Mouse (Mus musculus): ENCODE data around the gene Map3k13.
"Not testable (repeated sequence)": the region's sequence is repeated elsewhere in the genome, so short reads cannot be mapped to it uniquely, and the experiment has no call there.

Gene Map3k13

GRCm38 (mm10) chr16:21793875-21794696, at the start of gene Map3k13:
Map3k13 (plus strand) TSS chr16:21794346.
- DNase-seq: peak; percentile 96 to 97

DNA sequence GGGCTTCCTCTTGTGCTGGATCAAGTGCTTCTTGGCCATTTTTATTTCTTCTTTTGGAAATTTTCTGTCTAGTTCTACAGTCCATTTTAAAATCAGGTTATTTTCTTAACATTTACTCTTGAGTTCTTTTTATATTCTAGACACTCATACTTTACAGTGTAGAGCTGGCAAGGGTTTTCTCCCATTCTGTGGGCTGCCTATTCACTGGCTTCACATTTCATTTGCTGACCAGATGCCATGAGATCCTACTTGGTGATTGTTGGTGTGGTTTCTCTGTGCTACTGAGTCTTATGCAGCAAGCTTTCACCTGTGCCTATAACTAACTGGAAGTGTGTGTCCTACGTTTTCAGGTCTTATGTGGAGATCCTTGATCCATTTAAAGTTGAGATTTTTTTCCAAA, 35.7 kb upstream of the Map3k13 start:
- DNase-seq: no peak

DNA sequence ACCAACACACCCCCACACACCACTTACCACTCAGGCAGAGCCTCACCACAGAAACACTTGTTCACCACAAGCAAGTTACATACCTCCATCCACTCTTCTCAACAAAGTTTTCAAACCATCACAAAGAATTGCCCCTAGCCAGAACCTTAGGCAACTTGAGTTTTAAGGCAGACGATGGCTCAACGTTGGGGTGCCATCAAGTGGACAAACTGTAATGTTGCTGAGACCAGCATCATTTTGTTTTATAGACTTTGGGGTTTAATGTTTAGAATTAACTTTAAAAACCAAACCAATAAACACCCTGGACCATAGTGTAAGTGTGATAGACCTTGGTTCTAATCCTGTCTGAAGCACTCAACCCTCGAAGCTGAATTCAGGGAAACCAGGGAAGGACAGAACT, 25.9 kb upstream of the Map3k13 start:
- DNase-seq: no peak

DNA sequence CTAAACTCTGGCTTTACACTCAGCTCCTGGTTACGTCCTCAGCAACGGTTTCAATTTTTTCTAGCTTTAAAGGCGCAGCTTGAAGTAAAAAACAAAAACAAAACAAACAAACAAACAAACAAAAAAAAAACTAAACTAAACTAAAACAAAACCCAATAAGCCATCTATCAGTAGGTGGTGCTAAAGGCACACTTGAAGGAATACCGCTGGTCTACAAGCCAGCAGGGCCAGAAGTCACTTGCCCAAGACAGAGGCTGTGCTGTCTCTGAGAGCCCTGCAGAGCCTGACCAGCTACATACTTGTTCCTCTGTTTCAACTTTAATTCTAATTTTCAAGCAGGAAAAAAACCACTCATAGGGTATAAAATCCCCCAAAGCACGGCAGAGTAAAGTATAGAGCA, 24.5 kb upstream of the Map3k13 start:
- peak in 1 of 2 experiments; percentile 43 for DNase-seq

DNA sequence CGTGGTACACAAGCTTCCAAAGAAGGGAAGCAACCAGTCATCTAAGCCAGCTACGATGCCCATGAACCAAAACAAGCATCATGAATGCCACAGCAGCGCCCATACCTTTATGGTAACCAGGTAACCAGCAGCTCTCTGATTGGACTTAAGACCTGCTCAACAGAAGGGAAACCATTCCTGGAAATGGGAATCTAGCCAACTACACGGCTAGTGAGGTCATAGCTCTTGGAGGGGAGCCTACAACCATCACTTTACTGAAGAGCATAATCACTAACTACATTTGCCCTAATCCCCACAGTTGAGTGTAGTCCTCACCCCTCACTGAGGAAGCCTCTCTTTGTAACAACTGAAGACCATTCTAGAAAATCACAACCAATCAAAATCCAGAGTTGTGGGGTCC, 19.4 kb upstream of the Map3k13 start:
- DNase-seq: no peak

- DNase-seq: peak in 1 of 2 experiments; percentile 15
Measured at GRCm38 (mm10) chr16:21778293-21778866, 15.8 kb upstream of the Map3k13 start.

DNA sequence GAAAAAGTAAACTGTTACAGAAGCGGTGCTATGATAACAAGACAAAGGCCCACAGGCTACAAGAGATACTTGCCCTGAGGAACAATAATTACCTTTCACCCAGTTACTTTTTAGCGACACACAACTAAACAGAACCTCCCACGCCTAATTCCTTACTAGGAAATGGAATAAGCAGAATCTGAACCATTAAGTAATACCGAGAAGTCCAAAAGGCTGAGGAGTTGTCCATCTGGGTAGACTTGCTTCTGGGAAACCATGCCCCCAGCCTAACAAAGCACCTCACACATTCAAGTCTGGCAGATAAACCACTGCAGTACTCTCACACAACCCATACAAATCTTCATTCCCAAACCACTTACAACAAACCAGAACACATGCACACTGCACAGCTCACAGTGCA, 15.0 kb upstream of the Map3k13 start:
- no peak for DNase-seq

DNA sequence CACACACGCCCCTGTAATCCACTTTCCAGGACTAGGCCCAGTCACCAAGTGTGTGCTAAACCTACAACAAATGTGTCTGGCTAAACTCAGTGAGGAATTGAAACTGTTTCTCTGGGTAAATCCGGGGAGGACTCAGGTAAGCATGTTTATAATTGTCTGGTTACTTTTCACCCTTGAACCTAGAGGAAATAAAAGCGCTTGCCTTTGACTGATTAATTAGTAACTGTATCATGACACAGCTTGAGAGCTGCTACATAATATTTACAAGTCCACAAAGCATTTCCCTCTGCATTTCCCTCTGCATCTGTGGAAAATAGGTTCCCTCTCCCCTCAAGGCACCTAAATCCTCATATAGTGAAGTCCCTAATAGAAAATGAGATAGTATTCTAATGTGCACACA, 12.9 kb upstream of the Map3k13 start:
- DNase-seq: no peak

GRCm38 (mm10) chr16:21781895-21782294, 12.3 kb upstream of the Map3k13 start:
- no peak for DNase-seq

GRCm38 (mm10) chr16:21782807-21783206, 11.3 kb upstream of the Map3k13 start:
- no peak for DNase-seq

DNA sequence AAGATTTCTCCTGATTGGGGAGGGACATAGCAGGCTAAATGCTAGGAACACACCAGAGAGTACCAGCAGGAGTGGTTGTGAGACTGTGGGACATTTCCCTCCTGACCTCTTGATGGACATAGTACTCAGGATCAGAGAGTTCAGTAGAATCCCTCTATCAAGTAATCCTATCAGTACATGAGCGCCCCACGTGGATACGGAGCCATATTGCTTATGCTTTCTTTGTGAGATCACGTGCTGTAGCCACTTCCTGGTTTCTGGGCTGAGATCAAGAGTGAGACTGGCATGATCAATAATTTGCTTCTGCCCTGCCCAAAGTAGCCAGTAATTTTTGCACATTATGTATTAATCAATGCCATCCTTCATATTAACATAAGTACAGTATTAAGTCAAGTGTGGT, 9.1 kb upstream of the Map3k13 start:
- DNase-seq: no peak

DNA sequence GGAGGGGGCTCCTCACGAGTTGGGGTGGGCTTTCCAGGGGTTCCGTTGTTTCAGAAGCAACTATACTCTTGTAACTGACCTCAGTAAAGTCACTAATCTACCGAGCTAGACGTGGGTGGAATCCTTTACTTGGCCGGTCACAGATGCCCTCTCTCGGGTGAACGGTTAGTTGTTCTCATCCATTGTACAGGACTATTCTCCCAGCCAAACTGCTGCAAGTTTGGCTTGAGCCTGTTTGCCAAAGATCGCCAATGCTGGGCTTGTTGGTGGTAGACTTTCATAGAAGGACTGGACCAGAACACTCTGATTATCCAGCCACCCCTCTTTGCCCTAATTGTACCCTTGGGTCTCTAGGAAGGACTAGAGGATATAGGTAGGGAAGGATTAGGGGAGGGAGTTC, 7.8 kb upstream of the Map3k13 start:
- DNase-seq: no peak

GRCm38 (mm10) chr16:21787516-21788353, 6.4 kb upstream of the Map3k13 start, which contains the start of gene Ehhadh:
Ehhadh (minus strand) TSS chr16:21787807.
- peak; percentile 60 to 72 for DNase-seq

DNA sequence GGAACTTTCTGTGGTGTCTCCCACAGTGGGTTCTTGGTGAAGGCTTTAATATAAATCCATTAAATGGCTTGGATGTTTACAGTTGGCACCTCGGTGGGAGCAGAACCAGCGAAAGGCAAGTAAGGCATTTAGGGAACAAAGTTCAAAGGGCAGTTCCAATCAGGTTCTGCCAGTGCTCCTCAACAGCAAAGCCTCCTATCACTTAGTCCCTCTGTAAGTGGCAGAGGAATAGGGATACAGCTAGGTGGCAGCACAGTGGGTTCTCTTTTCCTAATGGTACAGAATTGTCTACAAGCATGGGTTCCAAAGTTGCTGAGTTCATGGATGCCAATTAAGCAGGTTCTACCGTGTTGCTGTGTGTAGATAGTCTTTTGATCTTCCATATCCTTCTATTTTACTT, 5.6 kb upstream of the Map3k13 start:
- DNase-seq: no peak

DNA sequence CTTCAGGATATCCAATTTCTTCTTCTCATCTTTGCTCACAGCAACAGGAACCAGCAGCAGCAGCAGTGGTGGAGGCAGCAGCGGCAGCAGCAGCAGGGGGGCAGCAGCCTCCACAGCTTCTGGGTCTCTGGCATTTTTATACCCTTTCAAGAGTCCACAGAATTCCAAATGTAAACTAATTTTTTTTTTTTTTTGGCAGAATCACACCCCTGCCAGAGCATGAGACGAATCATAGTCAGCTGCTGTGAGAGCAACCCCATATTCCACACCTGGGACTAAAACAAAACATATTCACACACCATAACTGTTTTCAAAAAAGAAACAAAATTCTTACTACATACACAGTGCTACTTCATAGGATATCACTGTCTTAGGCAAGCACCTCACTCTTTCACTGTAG, 5.0 kb upstream of the Map3k13 start:
- DNase-seq: no peak

- DNase-seq: no peak
Measured at GRCm38 (mm10) chr16:21790469-21790868, 3.7 kb upstream of the Map3k13 start.

- DNase-seq: no peak
Measured at GRCm38 (mm10) chr16:21791779-21792178, 2.4 kb upstream of the Map3k13 start.

DNA sequence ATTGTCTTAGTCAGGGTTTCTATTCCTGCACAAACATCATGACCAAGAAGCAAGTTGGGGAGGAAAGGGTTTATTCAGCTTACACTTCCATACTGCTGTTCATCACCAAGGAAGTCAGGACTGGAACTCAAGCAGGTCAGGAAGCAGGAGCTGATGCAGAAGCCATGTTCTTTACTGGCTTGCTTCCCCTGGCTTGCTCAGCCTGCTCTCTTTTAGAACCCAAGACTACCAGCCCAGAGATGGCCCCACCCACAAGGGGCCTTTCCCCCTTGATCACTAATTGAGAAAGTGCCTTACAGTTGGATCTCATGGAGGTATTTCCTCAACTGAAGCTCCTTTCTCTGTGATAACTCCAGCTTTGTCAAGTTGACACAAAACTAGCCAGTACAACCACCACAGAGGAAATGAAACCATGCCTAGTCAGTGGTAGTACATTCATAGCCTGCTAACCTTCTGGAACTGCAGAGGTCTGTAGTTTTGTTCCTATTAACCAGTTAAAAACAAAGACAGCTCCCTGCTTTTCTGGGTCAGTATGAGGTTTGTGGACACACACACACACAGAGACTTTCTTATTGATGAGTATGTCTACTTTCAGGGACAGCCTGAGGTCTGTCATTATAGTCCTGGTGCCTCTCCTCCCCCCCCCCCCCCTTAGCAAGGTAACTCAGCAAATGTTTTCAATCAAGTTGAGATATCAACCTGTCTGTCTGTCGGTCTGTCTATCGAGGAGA, 901 bp upstream of the Map3k13 start:
- not testable (repeated sequence) for DNase-seq

DNA sequence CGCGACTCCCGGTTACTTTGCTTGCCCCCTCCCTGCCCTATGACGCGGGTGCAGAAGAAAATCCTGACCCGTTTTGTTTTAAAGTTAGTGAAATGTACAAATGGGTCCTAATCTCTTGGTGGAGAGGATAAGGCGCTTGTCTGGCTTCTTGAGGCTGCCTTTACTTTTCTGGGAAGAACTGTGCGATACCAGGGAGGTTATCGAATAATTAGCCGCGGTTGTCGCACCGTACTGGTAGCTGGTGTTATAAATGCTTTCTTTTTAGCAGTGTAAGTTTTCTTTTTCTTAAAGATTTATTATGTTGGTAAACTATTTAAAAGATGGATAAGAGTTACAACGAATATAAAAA, 525 bp downstream of the Map3k13 start:
- no peak for DNase-seq

- no peak for DNase-seq
Measured at GRCm38 (mm10) chr16:21795071-21795470, 925 bp downstream of the Map3k13 start.

DNA sequence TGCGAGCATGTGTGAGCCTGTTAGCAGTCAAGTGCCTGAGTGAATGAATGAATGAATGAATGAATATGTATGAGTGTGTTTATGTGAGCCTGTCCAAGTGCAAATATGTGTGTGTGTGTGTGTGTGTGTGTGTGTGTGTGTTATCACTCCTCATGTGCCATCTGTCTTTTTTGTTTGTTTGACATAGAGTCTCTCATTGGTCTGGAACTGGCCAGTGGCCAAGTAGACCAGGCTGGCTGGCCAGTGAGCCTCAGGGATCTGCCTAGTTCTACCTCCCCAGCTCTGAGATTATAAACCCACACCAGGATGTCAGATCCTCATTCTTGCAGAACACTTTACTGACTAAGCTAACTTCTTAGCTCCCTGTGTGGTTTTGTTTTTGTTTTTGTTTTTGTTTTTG, 10.1 kb downstream of the Map3k13 start:
- DNase-seq: peak; percentile 63 to 82

GRCm38 (mm10) chr16:21806892-21807291, 12.7 kb downstream of the Map3k13 start:
- DNase-seq: no peak

- not testable (repeated sequence) for DNase-seq
Measured at GRCm38 (mm10) chr16:21807786-21808185, 13.6 kb downstream of the Map3k13 start.

Data from cerebellum, postnatal 25 days (tissue).